Mouse (Mus musculus): ENCODE results near the gene Tmem30c. TPM values are rescaled to one million over a fixed set of nuclear protein-coding genes. Genes with fewer than 3 reads are reported as not detected.

Tmem30c gene
- polyA plus RNA-seq, 1 experiment from 2014 or later, result not detected

GRCm38 (mm10) chr16:57315026-57315425 lies 22.4 kb upstream of the Tmem30c start:
- WGBS (ENCODE audit: insufficient replicate concordance), result 79% methylated on average over 9 of the region's 9 CpGs
- ATAC-seq (no peak), DNase-seq (no peak)
- Histone ChIP-seq H3K4me1 (ENCODE audit: insufficient read depth) (no peaks in the 10 kb centered on the region), H3K4me2 (ENCODE audit: low read depth, low read length) (no peak overlapping the region), H3K27me3 (ENCODE audit: insufficient read depth, low read length) (no peaks in the 10 kb centered on the region), H3K9ac (replicated peaks) (no peak overlapping the region), H3K36me3 (replicated peaks; ENCODE audit: insufficient read depth, low read length) (no peaks in the 10 kb centered on the region), H3K9me3 (ENCODE audit: low read length) (no peaks in the 10 kb centered on the region), H3K4me3 (ENCODE audit: low read depth, low read length) (no peak overlapping the region), H3K27ac (ENCODE audit: low read depth) (no peak overlapping the region)
- TF ChIP-seq CTCF (IDR thresholded peaks at IDR 0.05; ENCODE audit: low read depth), result no peak
- no peak for TF ChIP-seq EP300 (IDR thresholded peaks at IDR 0.05; ENCODE audit: low read depth)

DNA sequence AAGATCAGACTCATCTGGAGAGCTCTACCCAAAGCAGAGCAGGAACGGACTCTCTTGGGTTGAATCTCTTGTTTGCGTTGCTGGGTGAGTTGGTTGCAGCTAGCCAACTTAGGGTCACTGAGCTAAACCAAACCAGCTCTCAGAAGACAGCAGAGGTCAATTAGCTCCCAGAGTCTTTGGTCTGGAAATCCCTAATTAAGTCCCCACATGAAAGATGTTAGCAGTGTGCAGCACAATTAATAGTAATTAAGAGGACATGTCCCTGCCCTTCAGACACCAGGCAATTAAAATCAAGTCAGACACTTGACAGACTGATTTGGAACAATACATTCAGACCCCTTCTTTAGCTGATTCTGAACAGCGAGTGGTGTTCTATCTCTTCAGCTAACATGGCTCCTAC lies 21.6 kb upstream of the Tmem30c start:
- H3K9ac ChIP-seq (replicated peaks), result no peak overlapping the region
- TF ChIP-seq EP300 (IDR thresholded peaks at IDR 0.05; ENCODE audit: low read depth), result no peak
- TF ChIP-seq CTCF (IDR thresholded peaks at IDR 0.05; ENCODE audit: low read depth), result no peak
- no peaks in the 10 kb centered on the region for H3K4me1 ChIP-seq (ENCODE audit: insufficient read depth)
- H3K36me3 ChIP-seq (replicated peaks; ENCODE audit: insufficient read depth, low read length), result no peaks in the 10 kb centered on the region
- DNase-seq (no peak), ATAC-seq (no peak)
- no peaks in the 10 kb centered on the region for H3K9me3 ChIP-seq (ENCODE audit: low read length)
- WGBS (ENCODE audit: insufficient replicate concordance), result 88% methylated on average over 3 of the region's 3 CpGs
- no peak overlapping the region for H3K4me3 ChIP-seq (ENCODE audit: low read depth, low read length)
- H3K27ac ChIP-seq (ENCODE audit: low read depth), result no peak overlapping the region
- H3K4me2 ChIP-seq (ENCODE audit: low read depth, low read length), result no peak overlapping the region
- H3K27me3 ChIP-seq (ENCODE audit: insufficient read depth, low read length), result no peaks in the 10 kb centered on the region

- Histone ChIP-seq H3K27me3 (ENCODE audit: insufficient read depth, low read length) (no peaks in the 10 kb centered on the region), H3K4me2 (ENCODE audit: low read depth, low read length) (no peak overlapping the region), H3K27ac (ENCODE audit: low read depth) (no peak overlapping the region), H3K9ac (replicated peaks) (no peak overlapping the region), H3K9me3 (ENCODE audit: low read length) (no peaks in the 10 kb centered on the region), H3K36me3 (replicated peaks; ENCODE audit: insufficient read depth, low read length) (no peaks in the 10 kb centered on the region), H3K4me1 (ENCODE audit: insufficient read depth) (no peaks in the 10 kb centered on the region), H3K4me3 (ENCODE audit: low read depth, low read length) (no peak overlapping the region)
- DNase-seq (no peak), ATAC-seq (no peak)
- 70% methylated on average over 3 of the region's 3 CpGs for WGBS (ENCODE audit: insufficient replicate concordance)
- TF ChIP-seq EP300 (IDR thresholded peaks at IDR 0.05; ENCODE audit: low read depth) (no peak), CTCF (IDR thresholded peaks at IDR 0.05; ENCODE audit: low read depth) (no peak)
Measured at GRCm38 (mm10) chr16:57313487-57313886, 20.8 kb upstream of the Tmem30c start.

DNA sequence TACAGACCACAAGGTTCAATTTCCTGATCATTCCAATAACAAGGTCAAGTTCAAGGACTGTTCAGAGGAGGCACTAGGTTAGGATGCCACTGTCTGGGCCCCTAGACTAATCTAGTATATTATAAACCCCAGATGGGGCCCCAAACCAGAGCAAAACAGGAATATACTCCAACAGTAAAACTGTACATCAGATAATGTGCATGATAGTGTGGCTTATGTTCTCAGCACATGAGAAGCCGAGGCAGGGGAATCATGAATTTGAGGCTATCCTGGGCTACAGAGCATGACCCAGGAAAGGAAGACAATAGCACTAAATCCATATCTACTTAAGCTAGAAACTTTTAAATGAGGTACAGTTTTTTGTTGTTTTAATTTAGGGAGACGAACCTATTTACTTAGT lies 19.5 kb upstream of the Tmem30c start:
- Histone ChIP-seq H3K9ac (replicated peaks) (no peak overlapping the region), H3K36me3 (replicated peaks; ENCODE audit: insufficient read depth, low read length) (no peaks in the 10 kb centered on the region), H3K9me3 (ENCODE audit: low read length) (no peaks in the 10 kb centered on the region), H3K4me3 (ENCODE audit: low read depth, low read length) (no peak overlapping the region), H3K27ac (ENCODE audit: low read depth) (no peak overlapping the region), H3K27me3 (ENCODE audit: insufficient read depth, low read length) (no peaks in the 10 kb centered on the region), H3K4me1 (ENCODE audit: insufficient read depth) (no peaks in the 10 kb centered on the region), H3K4me2 (ENCODE audit: low read depth, low read length) (no peak overlapping the region)
- WGBS (ENCODE audit: insufficient replicate concordance), result 67% methylated on average over 2 of the region's 2 CpGs
- no peak for ATAC-seq
- TF ChIP-seq CTCF (IDR thresholded peaks at IDR 0.05; ENCODE audit: low read depth), result no peak
- no peak for TF ChIP-seq EP300 (IDR thresholded peaks at IDR 0.05; ENCODE audit: low read depth)
- DNase-seq, result no peak

GRCm38 (mm10) chr16:57305463-57305862 lies 12.8 kb upstream of the Tmem30c start:
- WGBS (ENCODE audit: insufficient replicate concordance), result 81% methylated on average over 6 of the region's 6 CpGs
- H3K9ac ChIP-seq (replicated peaks), result no peak overlapping the region
- TF ChIP-seq EP300 (IDR thresholded peaks at IDR 0.05; ENCODE audit: low read depth), result no peak
- TF ChIP-seq CTCF (IDR thresholded peaks at IDR 0.05; ENCODE audit: low read depth), result no peak
- no peak overlapping the region for H3K4me2 ChIP-seq (ENCODE audit: low read depth, low read length)
- no peak for ATAC-seq
- H3K4me3 ChIP-seq (ENCODE audit: low read depth, low read length), result no peak overlapping the region
- DNase-seq, result no peak
- H3K36me3 ChIP-seq (replicated peaks; ENCODE audit: insufficient read depth, low read length), result no peaks in the 10 kb centered on the region
- no peak overlapping the region for H3K27ac ChIP-seq (ENCODE audit: low read depth)
- H3K9me3 ChIP-seq (ENCODE audit: low read length), result no peaks in the 10 kb centered on the region
- no peaks in the 10 kb centered on the region for H3K27me3 ChIP-seq (ENCODE audit: insufficient read depth, low read length)
- no peaks in the 10 kb centered on the region for H3K4me1 ChIP-seq (ENCODE audit: insufficient read depth)

DNA sequence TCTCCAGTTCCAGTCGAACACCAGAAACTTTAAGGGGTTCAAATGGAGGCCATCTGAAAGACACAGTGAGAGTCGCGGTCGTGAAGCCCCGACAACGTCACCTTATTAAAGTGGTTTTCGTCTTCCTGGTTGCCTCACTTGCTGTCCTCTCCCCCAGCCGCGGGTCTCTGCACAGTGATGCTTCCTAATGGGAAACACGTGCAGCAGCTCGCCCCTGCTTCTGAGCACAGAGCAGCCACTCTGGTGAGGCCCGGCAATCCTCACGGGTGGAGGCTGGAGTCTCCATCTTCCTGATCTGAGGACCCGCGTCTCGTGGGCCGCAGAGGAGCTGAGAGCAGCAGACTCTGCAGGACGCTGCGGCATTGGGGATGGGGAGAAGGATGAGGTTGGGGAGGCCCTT lies 11.1 kb upstream of the Tmem30c start:
- H3K27ac ChIP-seq (ENCODE audit: low read depth), result no peak overlapping the region
- H3K4me2 ChIP-seq (ENCODE audit: low read depth, low read length), result no peak overlapping the region
- H3K4me3 ChIP-seq (ENCODE audit: low read depth, low read length), result no peak overlapping the region
- DNase-seq (no peak), ATAC-seq (no peak)
- no peaks in the 10 kb centered on the region for H3K27me3 ChIP-seq (ENCODE audit: insufficient read depth, low read length)
- WGBS (ENCODE audit: insufficient replicate concordance), result 81% methylated on average over 19 of the region's 19 CpGs
- no peaks in the 10 kb centered on the region for H3K36me3 ChIP-seq (replicated peaks; ENCODE audit: insufficient read depth, low read length)
- no peak overlapping the region for H3K9ac ChIP-seq (replicated peaks)
- H3K4me1 ChIP-seq (ENCODE audit: insufficient read depth), result no peaks in the 10 kb centered on the region
- TF ChIP-seq EP300 (IDR thresholded peaks at IDR 0.05; ENCODE audit: low read depth) (no peak), CTCF (IDR thresholded peaks at IDR 0.05; ENCODE audit: low read depth) (no peak)
- no peaks in the 10 kb centered on the region for H3K9me3 ChIP-seq (ENCODE audit: low read length)

All from liver, postnatal 0 days (tissue).